Mouse (Mus musculus): Measurements from ENCODE around the gene Vti1a. TPM values are rescaled to one million over a fixed set of nuclear protein-coding genes. Genes with fewer than 3 reads are reported as not detected.

Gene Vti1a
- polyA plus RNA-seq, 1 experiment from 2014 or later, result 28.7 TPM

- 54% methylated on average over 10 of the region's 10 CpGs for whole genome bisulfite sequencing
- no peaks in the 10 kb centered on the region for H3K9me3 ChIP-seq (ENCODE audit: low read length)
Observed at GRCm38 (mm10) chr19:55607725-55608124, 291.6 kb downstream of the Vti1a start.

GRCm38 (mm10) chr19:55608858-55609375 lies 292.8 kb downstream of the Vti1a start:
- Histone ChIP-seq H3K27me3 (ENCODE audit: insufficient read depth, low read length) (no peaks in the 10 kb centered on the region), H3K27ac (ENCODE audit: low read length) (no peak overlapping the region), H3K4me1 (ENCODE audit: insufficient read depth, low read length) (peaks cover 9% of the 10 kb centered on the region; the same call in 1 of the 2 replicates), H3K9me3 (ENCODE audit: low read length) (no peaks in the 10 kb centered on the region), H3K36me3 (ENCODE audit: insufficient read depth, low read length) (no peaks in the 10 kb centered on the region), H3K4me2 (replicated peaks; ENCODE audit: low read depth, low read length) (no peak overlapping the region), H3K9ac (replicated peaks; ENCODE audit: low read length) (no peak overlapping the region), H3K4me3 (ENCODE audit: low read length) (no peak overlapping the region)
- no peak for ATAC-seq (ENCODE audit: low FRiP score, low TSS enrichment)
- WGBS, result 90% methylated on average over 14 of the region's 14 CpGs

More at GRCm38 (mm10) chr19:55607725-55608124, 291.6 kb downstream of the Vti1a start:
- Histone ChIP-seq H3K36me3 (ENCODE audit: insufficient read depth, low read length) (no peaks in the 10 kb centered on the region), H3K4me2 (replicated peaks; ENCODE audit: low read depth, low read length) (no peak overlapping the region), H3K4me1 (ENCODE audit: insufficient read depth, low read length) (peaks cover 8% of the 10 kb centered on the region; the same call in 1 of the 2 replicates), H3K27me3 (ENCODE audit: insufficient read depth, low read length) (no peaks in the 10 kb centered on the region), H3K9ac (replicated peaks; ENCODE audit: low read length) (no peak overlapping the region), H3K4me3 (ENCODE audit: low read length) (no peak overlapping the region), H3K27ac (ENCODE audit: low read length) (no peak overlapping the region)
- ATAC-seq (ENCODE audit: low FRiP score, low TSS enrichment), result no peak

GRCm38 (mm10) chr19:55609806-55610205 lies 293.7 kb downstream of the Vti1a start:
- Histone ChIP-seq H3K36me3 (ENCODE audit: insufficient read depth, low read length) (no peaks in the 10 kb centered on the region), H3K27ac (ENCODE audit: low read length) (no peak overlapping the region), H3K4me2 (replicated peaks; ENCODE audit: low read depth, low read length) (no peak overlapping the region), H3K9ac (replicated peaks; ENCODE audit: low read length) (no peak overlapping the region), H3K9me3 (ENCODE audit: low read length) (no peaks in the 10 kb centered on the region), H3K4me3 (ENCODE audit: low read length) (no peak overlapping the region), H3K4me1 (ENCODE audit: insufficient read depth, low read length) (peaks cover 13% of the 10 kb centered on the region; the same call in 1 of the 2 replicates), H3K27me3 (ENCODE audit: insufficient read depth, low read length) (no peaks in the 10 kb centered on the region)
- 89% methylated on average over 3 of the region's 3 CpGs for WGBS
- no peak for ATAC-seq (ENCODE audit: low FRiP score, low TSS enrichment)

- ATAC-seq (ENCODE audit: low FRiP score, low TSS enrichment), result peak; percentile 72
- Histone ChIP-seq H3K36me3 (ENCODE audit: insufficient read depth, low read length) (no peaks in the 10 kb centered on the region), H3K9ac (replicated peaks; ENCODE audit: low read length) (no peak overlapping the region), H3K27me3 (ENCODE audit: insufficient read depth, low read length) (no peaks in the 10 kb centered on the region), H3K4me2 (replicated peaks; ENCODE audit: low read depth, low read length) (no peak overlapping the region), H3K4me3 (ENCODE audit: low read length) (no peak overlapping the region), H3K27ac (ENCODE audit: low read length) (no peak overlapping the region), H3K4me1 (ENCODE audit: insufficient read depth, low read length) (peaks cover 27% of the 10 kb centered on the region), H3K9me3 (ENCODE audit: low read length) (no peaks in the 10 kb centered on the region)
- 62% methylated on average over 5 of the region's 5 CpGs for WGBS
Observed at GRCm38 (mm10) chr19:55615743-55616142, 299.6 kb downstream of the Vti1a start.

GRCm38 (mm10) chr19:55616276-55616675 lies 300.2 kb downstream of the Vti1a start:
- Histone ChIP-seq H3K9me3 (ENCODE audit: low read length) (no peaks in the 10 kb centered on the region), H3K4me2 (replicated peaks; ENCODE audit: low read depth, low read length) (no peak overlapping the region), H3K9ac (replicated peaks; ENCODE audit: low read length) (no peak overlapping the region), H3K27ac (ENCODE audit: low read length) (no peak overlapping the region), H3K36me3 (ENCODE audit: insufficient read depth, low read length) (no peaks in the 10 kb centered on the region), H3K4me3 (ENCODE audit: low read length) (no peak overlapping the region), H3K27me3 (ENCODE audit: insufficient read depth, low read length) (no peaks in the 10 kb centered on the region), H3K4me1 (ENCODE audit: insufficient read depth, low read length) (peaks cover 33% of the 10 kb centered on the region)
- WGBS, result 55% methylated on average over 7 of the region's 7 CpGs
- ATAC-seq (ENCODE audit: low FRiP score, low TSS enrichment), result no peak

- Histone ChIP-seq H3K36me3 (ENCODE audit: insufficient read depth, low read length) (no peaks in the 10 kb centered on the region), H3K4me3 (ENCODE audit: low read length) (no peak overlapping the region), H3K4me2 (replicated peaks; ENCODE audit: low read depth, low read length) (no peak overlapping the region), H3K27ac (ENCODE audit: low read length) (no peak overlapping the region), H3K9ac (replicated peaks; ENCODE audit: low read length) (no peak overlapping the region), H3K4me1 (ENCODE audit: insufficient read depth, low read length) (peaks cover 39% of the 10 kb centered on the region), H3K9me3 (ENCODE audit: low read length) (no peaks in the 10 kb centered on the region), H3K27me3 (ENCODE audit: insufficient read depth, low read length) (no peaks in the 10 kb centered on the region)
- WGBS, result 79% methylated on average over 8 of the region's 8 CpGs
- ATAC-seq (ENCODE audit: low FRiP score, low TSS enrichment), result no peak
Observed at GRCm38 (mm10) chr19:55616937-55617336, 300.8 kb downstream of the Vti1a start.

GRCm38 (mm10) chr19:55618546-55618945 lies 302.5 kb downstream of the Vti1a start:
- Histone ChIP-seq H3K4me3 (ENCODE audit: low read length) (no peak overlapping the region), H3K27me3 (ENCODE audit: insufficient read depth, low read length) (no peaks in the 10 kb centered on the region), H3K9ac (replicated peaks; ENCODE audit: low read length) (no peak overlapping the region), H3K36me3 (ENCODE audit: insufficient read depth, low read length) (no peaks in the 10 kb centered on the region), H3K4me1 (ENCODE audit: insufficient read depth, low read length) (peaks cover 47% of the 10 kb centered on the region), H3K9me3 (ENCODE audit: low read length) (no peaks in the 10 kb centered on the region), H3K27ac (ENCODE audit: low read length) (no peak overlapping the region), H3K4me2 (replicated peaks; ENCODE audit: low read depth, low read length) (no peak overlapping the region)
- ATAC-seq (ENCODE audit: low FRiP score, low TSS enrichment), result no peak
- WGBS, result 98% methylated on average over 7 of the region's 7 CpGs

GRCm38 (mm10) chr19:55620411-55621008 lies 304.4 kb downstream of the Vti1a start:
- H3K4me3 ChIP-seq (ENCODE audit: low read length), result no peak overlapping the region
- no peak overlapping the region for H3K4me2 ChIP-seq (replicated peaks; ENCODE audit: low read depth, low read length)
- no peak overlapping the region for H3K9ac ChIP-seq (replicated peaks; ENCODE audit: low read length)
- no peaks in the 10 kb centered on the region for H3K27me3 ChIP-seq (ENCODE audit: insufficient read depth, low read length)
- H3K36me3 ChIP-seq (ENCODE audit: insufficient read depth, low read length), result no peaks in the 10 kb centered on the region
- ATAC-seq (ENCODE audit: low FRiP score, low TSS enrichment), result peak; percentile 21
- 34% methylated on average over 14 of the region's 14 CpGs for WGBS
- H3K9me3 ChIP-seq (ENCODE audit: low read length), result no peaks in the 10 kb centered on the region
- peaks cover 39% of the 10 kb centered on the region for H3K4me1 ChIP-seq (ENCODE audit: insufficient read depth, low read length)
- H3K27ac ChIP-seq (ENCODE audit: low read length), result peak overlapping the region; percentile 10; the same call in 1 of the 2 replicates

GRCm38 (mm10) chr19:55621011-55621625 lies 305.0 kb downstream of the Vti1a start:
- ATAC-seq (ENCODE audit: low FRiP score, low TSS enrichment), result 0 out of 2 replicates have a peak, but pooled peaks have one; percentile 10
- H3K9ac ChIP-seq (replicated peaks; ENCODE audit: low read length), result no peak overlapping the region
- no peaks in the 10 kb centered on the region for H3K36me3 ChIP-seq (ENCODE audit: insufficient read depth, low read length)
- no peaks in the 10 kb centered on the region for H3K9me3 ChIP-seq (ENCODE audit: low read length)
- peaks cover 34% of the 10 kb centered on the region for H3K4me1 ChIP-seq (ENCODE audit: insufficient read depth, low read length)
- H3K4me2 ChIP-seq (replicated peaks; ENCODE audit: low read depth, low read length), result no peak overlapping the region
- WGBS, result 54% methylated on average over 12 of the region's 12 CpGs
- no peaks in the 10 kb centered on the region for H3K27me3 ChIP-seq (ENCODE audit: insufficient read depth, low read length)
- no peak overlapping the region for H3K4me3 ChIP-seq (ENCODE audit: low read length)
- no peak overlapping the region for H3K27ac ChIP-seq (ENCODE audit: low read length)

- no peak for ATAC-seq (ENCODE audit: low FRiP score, low TSS enrichment)
- Histone ChIP-seq H3K27me3 (ENCODE audit: insufficient read depth, low read length) (no peaks in the 10 kb centered on the region), H3K27ac (ENCODE audit: low read length) (no peak overlapping the region), H3K4me2 (replicated peaks; ENCODE audit: low read depth, low read length) (no peak overlapping the region), H3K4me1 (ENCODE audit: insufficient read depth, low read length) (peaks cover 29% of the 10 kb centered on the region), H3K4me3 (ENCODE audit: low read length) (no peak overlapping the region), H3K9me3 (ENCODE audit: low read length) (no peaks in the 10 kb centered on the region), H3K36me3 (ENCODE audit: insufficient read depth, low read length) (no peaks in the 10 kb centered on the region), H3K9ac (replicated peaks; ENCODE audit: low read length) (no peak overlapping the region)
- WGBS, result 80% methylated on average over 18 of the region's 18 CpGs
Observed at GRCm38 (mm10) chr19:55622821-55623220, 306.7 kb downstream of the Vti1a start.
